In the genomic region with DNA sequence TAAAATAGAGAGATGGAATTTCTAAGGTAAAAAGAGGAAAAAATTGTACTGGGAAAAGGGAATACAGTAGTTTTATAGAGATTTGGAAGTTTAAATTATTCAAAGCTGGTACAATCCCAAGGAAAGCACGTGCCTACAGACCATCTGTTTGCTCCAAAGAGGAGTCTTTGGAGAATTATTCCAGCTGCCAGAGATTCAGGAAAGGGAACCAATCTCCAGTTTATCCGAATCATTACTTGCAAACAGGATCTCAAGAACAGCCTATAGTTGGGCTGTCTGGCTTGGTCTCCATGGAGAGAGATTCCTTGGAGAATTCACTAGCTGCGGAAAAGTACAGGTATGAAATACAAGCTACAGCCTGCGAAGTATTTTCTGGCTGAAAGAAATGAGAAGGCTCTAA, we compare ENCODE assay signal across 27 mouse cellular contexts.
DNase-seq lines count a peak whose midpoint lies in the region; ATAC-seq and TF ChIP-seq lines count a peak whose summit lies in the region.
"Had no signal": no experiment of that assay in that cellular context is flagged by ENCODE, and none has a peak within 500 bp of the region (broad histone marks: within the 10 kb centered on the region; RNA-seq: fewer than 3 reads in every experiment).

No protein-coding gene starts in this region.

- WGBS in midbrain, postnatal 0 days: 64% methylated on average over 4 of the region's 4 CpGs
- WGBS in midbrain, embryonic 13.5 days: 79% methylated on average over 4 of the region's 4 CpGs

- ATAC-seq in frontal cortex, adult (ENCODE audit: low TSS enrichment): peak; percentile 70; the same call in 1 of the 2 replicates
- ATAC-seq in midbrain, postnatal 0 days (ENCODE audit: low FRiP score): no peak
- no peak for ATAC-seq in midbrain, embryonic 13.5 days
- ATAC-seq: activated CD4-positive, CD25-positive, alpha-beta regulatory T cell, adult 4 months; forebrain, embryonic 13.5 days; forebrain, embryonic 16.5 days; hindbrain, embryonic 16.5 days had no signal

- no peaks in the 10 kb centered on the region for H3K36me3 ChIP-seq in midbrain, postnatal 0 days (ENCODE audit: insufficient read depth, low read length)
- no peaks in the 10 kb centered on the region for H3K36me3 ChIP-seq in midbrain, embryonic 13.5 days
- H3K36me3 ChIP-seq: forebrain, embryonic 10.5 days; heart, embryonic 12.5 days; heart, embryonic 15.5 days; hindbrain, embryonic 10.5 days; hindbrain, embryonic 13.5 days had no signal

- H3K9me3 ChIP-seq in midbrain, postnatal 0 days (ENCODE audit: low read length): no peaks in the 10 kb centered on the region
- no peaks in the 10 kb centered on the region for H3K9me3 ChIP-seq in midbrain, embryonic 13.5 days
- H3K9me3 ChIP-seq: forebrain, embryonic 10.5 days; forebrain, embryonic 13.5 days; heart, embryonic 12.5 days; heart, embryonic 15.5 days; hindbrain, embryonic 10.5 days; hindbrain, embryonic 13.5 days had no signal

- intact Hi-C loops in left cerebral cortex, postnatal 14 days (cut with DNase I): no loop called here
- intact Hi-C loops in left cerebral cortex, postnatal 4 days (cut with DNase I): no loop called here

- H3K9ac ChIP-seq in midbrain, postnatal 0 days (replicated peaks; ENCODE audit: low read length, poor library complexity, severe bottlenecking): no peak overlapping the region
- no peak overlapping the region for H3K9ac ChIP-seq in midbrain, embryonic 13.5 days (replicated peaks)
- H3K9ac ChIP-seq: forebrain, embryonic 13.5 days; heart, embryonic 12.5 days; heart, embryonic 15.5 days; hindbrain, embryonic 13.5 days had no signal

- no peaks in the 10 kb centered on the region for H3K4me1 ChIP-seq in midbrain, postnatal 0 days (ENCODE audit: insufficient read depth, low read length)
- H3K4me1 ChIP-seq in midbrain, embryonic 13.5 days (replicated peaks): no peaks in the 10 kb centered on the region
- H3K4me1 ChIP-seq: forebrain, embryonic 10.5 days; forebrain, embryonic 13.5 days; heart, embryonic 12.5 days; heart, embryonic 15.5 days; hindbrain, embryonic 10.5 days; hindbrain, embryonic 13.5 days had no signal

- no peak for DNase-seq in frontal cortex, postnatal 10 days (ENCODE audit: low spot score in 2 of 2)
- DNase-seq in left cerebral cortex, postnatal 14 days (ENCODE audit: low spot score in 2 of 2): peak; percentile 11 to 23
- DNase-seq in left cerebral cortex, postnatal 4 days: no peak
- peak; percentile 2 for DNase-seq in midbrain, postnatal 0 days (ENCODE audit: low spot score)
- DNase-seq in brain, adult 2 months (ENCODE audit: low read depth, low spot score): peak; percentile 57
- DNase-seq in cerebellum, adult 9-10 months: no peak
- DNase-seq: adrenal gland, adult 8-10 months; adrenal gland, postnatal 25 days; cerebellum, adult 11 months; cerebellum, adult 2 months; cerebellum, postnatal 10 days; gastrocnemius, adult 2 months; gastrocnemius, postnatal 14 days; heart, adult 11 months; heart, postnatal 10 days; heart, postnatal 36 days had no signal

- no peak for TF ChIP-seq CTCF in midbrain, postnatal 0 days (IDR thresholded peaks at IDR 0.05)

- H3K4me2 ChIP-seq in midbrain, postnatal 0 days (ENCODE audit: low read depth, low read length, poor library complexity, severe bottlenecking): no peak overlapping the region
- H3K4me2 ChIP-seq in midbrain, embryonic 13.5 days (replicated peaks): no peak overlapping the region
- H3K4me2 ChIP-seq: forebrain, embryonic 13.5 days; heart, embryonic 12.5 days; heart, embryonic 15.5 days; hindbrain, embryonic 13.5 days had no signal

- H3K27me3 ChIP-seq in midbrain, postnatal 0 days (ENCODE audit: insufficient read depth, low read length): no peaks in the 10 kb centered on the region
- H3K27me3 ChIP-seq in midbrain, embryonic 13.5 days: no peaks in the 10 kb centered on the region
- H3K27me3 ChIP-seq: forebrain, embryonic 13.5 days; heart, embryonic 12.5 days; heart, embryonic 15.5 days; hindbrain, embryonic 13.5 days had no signal

- no peak overlapping the region for H3K4me3 ChIP-seq in midbrain, postnatal 0 days (ENCODE audit: low read depth, low read length)
- no peak overlapping the region for H3K4me3 ChIP-seq in midbrain, embryonic 13.5 days (replicated peaks)
- H3K4me3 ChIP-seq: forebrain, embryonic 10.5 days; forebrain, embryonic 13.5 days; gastrocnemius, adult 2 months; heart, embryonic 12.5 days; heart, embryonic 15.5 days; hindbrain, embryonic 10.5 days; hindbrain, embryonic 13.5 days had no signal

- no peak overlapping the region for H3K27ac ChIP-seq in midbrain, postnatal 0 days (ENCODE audit: low read depth, low read length)
- H3K27ac ChIP-seq in midbrain, embryonic 13.5 days: no peak overlapping the region
- H3K27ac ChIP-seq: forebrain, embryonic 10.5 days; forebrain, embryonic 13.5 days; gastrocnemius, adult 2 months; heart, embryonic 15.5 days; hindbrain, embryonic 10.5 days; hindbrain, embryonic 13.5 days had no signal

Comparison
In these comparisons a context has a peak if more than half of its experiments do, and no peak if none do; other contexts are left out.
1. DNase-seq: peak in left cerebral cortex, postnatal 14 days (2 of 2), midbrain, postnatal 0 days (single experiment) and brain, adult 2 months (single experiment); none in frontal cortex, postnatal 10 days (0 of 2), left cerebral cortex, postnatal 4 days (single experiment) and cerebellum, adult 9-10 months (single experiment).